Mouse (Mus musculus) kidney, adult 2 months (tissue): Measurements from ENCODE around the gene Mafg.

Source experiments
- CTCF ChIP-seq: fragments of 200-500 bp; conservative IDR thresholded peaks from 2 replicates; pipeline ENCODE4 v1.5.1; 2011; ENCODE audit warnings: low read depth, mild to moderate bottlenecking, control low read depth, low read length, moderate library complexity, mixed read lengths; ENCODE audit not compliant: insufficient read depth, insufficient read length
- POLR2A ChIP-seq: fragments of 200-500 bp; IDR thresholded peaks from one replicate; pipeline ENCODE4 v1.6.1; 2011; ENCODE audit warnings: low read depth, low read length, control low read depth

GRCm38 (mm10) chr11:120610477-120611046 lies 22.8 kb downstream of the Mafg start:
- TF ChIP-seq CTCF (no peak), POLR2A (no peak)
